Mouse (Mus musculus): ENCODE data around the gene Ssh3. TPM values are rescaled to one million over a fixed set of nuclear protein-coding genes. Genes with fewer than 3 reads are reported as not detected.
A peak's percentile ranks its signal among the peaks of the same experiment; 100 is the strongest.

Ssh3 gene
- polyA plus RNA-seq, 1 experiment = 98.0 TPM

DNA sequence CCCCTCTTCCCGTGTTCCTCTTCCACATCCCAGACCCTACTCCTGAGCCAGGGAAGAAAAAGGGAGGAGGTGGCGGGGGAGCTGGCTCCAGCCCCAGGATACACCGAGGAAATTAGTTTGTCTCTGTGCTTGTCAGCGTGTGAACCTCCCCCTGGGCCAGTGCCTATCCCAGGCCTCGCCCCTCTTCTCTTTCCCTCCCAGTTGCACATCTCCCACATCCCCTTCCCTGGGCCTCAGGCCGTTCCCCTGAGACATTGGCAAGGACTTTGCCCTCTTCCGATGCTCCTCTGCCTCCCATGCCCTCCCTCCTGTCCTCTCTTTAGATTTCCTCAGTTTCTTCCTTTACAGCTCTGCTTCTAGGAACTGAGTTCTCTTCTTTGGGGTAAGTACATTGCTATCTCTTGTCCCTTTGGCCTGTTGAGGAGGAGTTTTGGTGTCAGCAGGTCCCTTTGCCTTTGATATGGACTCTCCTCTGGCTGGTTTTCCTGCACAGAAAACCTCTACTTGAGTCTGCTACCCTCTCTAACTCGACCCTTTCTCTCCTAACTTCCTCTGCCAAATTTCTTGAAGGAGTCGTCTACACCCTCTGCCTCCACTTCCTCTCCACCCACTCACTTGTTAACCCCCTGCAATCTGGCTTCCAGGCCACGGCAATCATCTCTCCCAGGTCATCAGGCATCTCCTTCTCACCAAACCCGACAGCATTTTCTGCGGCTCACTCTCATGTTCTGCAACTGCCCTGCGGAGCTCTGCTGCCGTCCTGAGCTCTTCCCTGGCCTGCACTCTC lies 47.8 kb downstream of the Ssh3 start:
- no peak for DNase-seq
- WGBS = 30% methylated on average over 14 of the region's 14 CpGs
- TF ChIP-seq CTCF (IDR thresholded peaks at IDR 0.05; ENCODE audit: insufficient read depth, low read length) (no peak), POLR2A (IDR thresholded peaks at IDR 0.05; ENCODE audit: borderline replicate concordance, extremely low read depth, low read depth, low read length) (no peak; the same call in 1 of the 2 replicates)
- no peak overlapping the region for H3K4me3 ChIP-seq (replicated peaks; ENCODE audit: extremely low read depth, low read depth, low read length)
- peaks cover 21% of the 10 kb centered on the region for H3K4me1 ChIP-seq (ENCODE audit: control insufficient read depth, insufficient read depth, low read length)

DNA sequence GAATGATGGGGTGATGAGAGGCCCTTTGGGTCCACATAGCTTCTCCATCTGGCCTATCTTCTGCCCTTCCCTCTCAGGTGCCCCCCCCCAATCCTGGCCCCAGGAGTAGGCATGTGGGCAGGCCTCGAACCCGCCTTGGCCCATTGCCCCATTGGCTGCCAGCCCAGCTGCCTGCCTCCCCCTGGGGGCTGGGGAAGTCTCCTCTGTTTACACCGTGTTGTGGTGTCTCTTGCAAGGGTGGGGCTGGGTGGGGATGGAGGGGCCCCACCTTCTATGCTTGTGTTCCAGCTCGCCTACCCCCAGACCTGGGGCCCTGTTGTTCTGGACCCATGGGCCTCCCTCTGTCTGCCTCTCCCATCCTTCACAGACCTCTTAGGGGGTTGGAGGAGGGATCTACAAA lies 48.6 kb downstream of the Ssh3 start:
- Histone ChIP-seq H3K4me1 (ENCODE audit: control insufficient read depth, insufficient read depth, low read length) (peaks cover 25% of the 10 kb centered on the region), H3K4me3 (replicated peaks; ENCODE audit: extremely low read depth, low read depth, low read length) (no peak overlapping the region)
- DNase-seq = no peak
- TF ChIP-seq POLR2A (IDR thresholded peaks at IDR 0.05; ENCODE audit: borderline replicate concordance, extremely low read depth, low read depth, low read length) (no peak), CTCF (IDR thresholded peaks at IDR 0.05; ENCODE audit: insufficient read depth, low read length) (no peak)
- 26% methylated on average over 4 of the region's 4 CpGs for WGBS

DNA sequence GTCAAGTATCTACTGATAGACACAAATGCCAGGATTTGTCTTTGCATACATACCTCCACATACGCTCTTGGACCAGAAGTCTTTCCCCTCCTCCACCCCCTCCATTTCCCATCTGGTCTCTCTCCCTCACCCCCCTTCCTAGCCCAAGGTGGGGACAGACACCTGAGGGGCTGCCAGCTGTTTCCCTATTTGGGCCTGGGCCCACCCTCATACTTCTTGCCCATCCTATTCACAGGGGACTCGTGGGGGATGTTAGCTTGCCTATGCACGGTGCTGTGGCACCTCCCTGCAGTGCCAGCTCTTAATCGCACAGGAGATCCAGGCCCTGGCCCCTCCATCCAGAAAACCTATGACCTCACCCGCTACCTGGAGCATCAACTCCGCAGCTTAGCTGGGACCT lies 49.0 kb downstream of the Ssh3 start:
- no peak for TF ChIP-seq CTCF (IDR thresholded peaks at IDR 0.05; ENCODE audit: insufficient read depth, low read length)
- TF ChIP-seq POLR2A (IDR thresholded peaks at IDR 0.05; ENCODE audit: borderline replicate concordance, extremely low read depth, low read depth, low read length) = no peak

DNA sequence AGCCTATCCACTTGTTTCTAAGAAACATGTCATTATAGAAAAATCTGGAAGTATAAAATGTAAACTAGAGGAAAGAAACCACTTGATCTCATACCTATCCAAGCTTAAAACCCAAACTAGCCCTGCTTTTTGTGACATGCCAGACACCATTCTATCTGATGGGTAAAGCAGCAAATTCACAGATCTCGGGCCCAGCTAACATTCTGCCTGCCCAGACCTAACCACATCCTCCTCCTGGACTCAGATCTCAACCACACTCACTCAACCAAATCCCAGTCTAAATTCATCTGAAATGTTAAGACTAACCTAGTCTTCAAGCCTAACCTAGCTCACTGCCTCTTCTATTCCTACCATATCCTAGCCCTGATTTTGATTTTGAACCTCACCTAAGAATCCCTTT lies 50.2 kb downstream of the Ssh3 start:
- Histone ChIP-seq H3K4me1 (ENCODE audit: control insufficient read depth, insufficient read depth, low read length) (peaks cover 27% of the 10 kb centered on the region), H3K4me3 (replicated peaks; ENCODE audit: extremely low read depth, low read depth, low read length) (no peak overlapping the region)
- DNase-seq = no peak
- WGBS = 79% methylated on average over 1 of the region's 1 CpGs
- TF ChIP-seq CTCF (IDR thresholded peaks at IDR 0.05; ENCODE audit: insufficient read depth, low read length) (no peak), POLR2A (IDR thresholded peaks at IDR 0.05; ENCODE audit: borderline replicate concordance, extremely low read depth, low read depth, low read length) (no peak)

More for the DNA sequence above, 49.0 kb downstream of the Ssh3 start:
- 80% methylated on average over 6 of the region's 6 CpGs for WGBS
- Histone ChIP-seq H3K4me1 (ENCODE audit: control insufficient read depth, insufficient read depth, low read length) (peaks cover 25% of the 10 kb centered on the region), H3K4me3 (replicated peaks; ENCODE audit: extremely low read depth, low read depth, low read length) (no peak overlapping the region)
- no peak for DNase-seq

DNA sequence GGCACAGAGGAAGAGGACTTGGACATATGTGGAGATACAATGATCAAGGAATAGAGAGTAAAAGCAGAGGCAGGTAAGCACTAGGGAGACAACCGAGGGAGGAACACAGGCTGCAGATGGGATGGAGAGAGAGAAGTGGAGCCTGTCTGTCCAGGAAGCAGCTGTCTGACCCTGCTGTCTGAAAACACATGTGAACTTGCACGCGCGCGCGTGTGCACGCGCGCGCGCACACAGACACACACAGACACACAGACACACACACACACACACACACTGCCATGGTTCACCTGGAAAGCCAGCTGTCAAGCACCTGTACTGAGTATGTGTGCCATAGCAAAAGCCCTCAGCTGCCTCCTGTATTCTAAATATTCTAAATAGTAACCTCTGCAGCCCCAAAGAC lies 50.7 kb downstream of the Ssh3 start:
- Histone ChIP-seq H3K4me1 (ENCODE audit: control insufficient read depth, insufficient read depth, low read length) (peaks cover 30% of the 10 kb centered on the region), H3K4me3 (replicated peaks; ENCODE audit: extremely low read depth, low read depth, low read length) (no peak overlapping the region)
- DNase-seq = no peak
- no peak for TF ChIP-seq CTCF (IDR thresholded peaks at IDR 0.05; ENCODE audit: insufficient read depth, low read length)
- TF ChIP-seq POLR2A (IDR thresholded peaks at IDR 0.05; ENCODE audit: borderline replicate concordance, extremely low read depth, low read depth, low read length) = no peak
- WGBS = 77% methylated on average over 11 of the region's 11 CpGs

DNA sequence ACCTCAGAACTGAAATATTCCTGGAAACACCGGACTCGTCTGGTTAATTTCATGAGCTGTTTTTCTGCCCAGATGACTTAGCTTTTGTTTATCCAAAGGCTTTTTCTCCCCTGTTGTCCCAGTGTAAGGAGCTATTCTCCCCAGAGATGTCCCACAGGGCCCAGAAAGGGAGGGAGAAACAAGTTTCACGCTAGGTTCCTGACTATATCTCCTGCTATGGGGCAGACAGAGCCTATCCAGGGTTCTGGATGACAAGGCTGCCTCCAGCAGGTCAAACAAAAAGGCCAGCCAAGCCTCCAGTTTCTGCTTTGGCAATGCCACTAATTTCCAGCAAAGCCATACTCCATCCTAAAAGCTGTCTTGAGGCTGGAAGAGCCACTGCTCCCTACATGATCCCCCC lies 51.1 kb downstream of the Ssh3 start:
- H3K4me1 ChIP-seq (ENCODE audit: control insufficient read depth, insufficient read depth, low read length) = peaks cover 30% of the 10 kb centered on the region
- WGBS = 38% methylated on average over 3 of the region's 3 CpGs
- TF ChIP-seq CTCF (IDR thresholded peaks at IDR 0.05; ENCODE audit: insufficient read depth, low read length) (no peak), POLR2A (IDR thresholded peaks at IDR 0.05; ENCODE audit: borderline replicate concordance, extremely low read depth, low read depth, low read length) (no peak)
- no peak for DNase-seq
- H3K4me3 ChIP-seq (replicated peaks; ENCODE audit: extremely low read depth, low read depth, low read length) = no peak overlapping the region

DNA sequence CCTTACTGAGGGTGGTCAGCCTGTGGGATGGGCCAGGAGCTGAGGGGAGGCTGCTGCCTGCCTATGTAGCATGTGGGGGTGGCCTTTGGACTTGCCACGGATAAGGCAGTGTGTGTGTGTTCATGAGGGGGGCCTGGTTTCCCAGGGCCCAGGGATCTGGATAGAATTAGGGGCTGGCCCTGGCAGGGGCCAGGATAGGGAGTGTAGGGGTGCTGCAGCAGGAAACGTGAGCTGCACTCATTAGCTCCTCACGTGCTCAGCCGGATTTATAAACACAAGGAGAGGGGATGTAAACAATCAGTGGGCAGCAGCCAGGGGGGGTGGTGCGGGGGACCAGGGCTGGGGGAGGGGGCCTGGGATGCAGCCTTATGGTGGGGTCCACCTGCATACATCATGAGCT lies 51.8 kb downstream of the Ssh3 start:
- DNase-seq = no peak
- no peak for TF ChIP-seq CTCF (IDR thresholded peaks at IDR 0.05; ENCODE audit: insufficient read depth, low read length)
- TF ChIP-seq POLR2A (IDR thresholded peaks at IDR 0.05; ENCODE audit: borderline replicate concordance, extremely low read depth, low read depth, low read length) = no peak
- Histone ChIP-seq H3K4me3 (replicated peaks; ENCODE audit: extremely low read depth, low read depth, low read length) (no peak overlapping the region), H3K4me1 (ENCODE audit: control insufficient read depth, insufficient read depth, low read length) (peaks cover 29% of the 10 kb centered on the region)
- WGBS = 31% methylated on average over 5 of the region's 5 CpGs

DNA sequence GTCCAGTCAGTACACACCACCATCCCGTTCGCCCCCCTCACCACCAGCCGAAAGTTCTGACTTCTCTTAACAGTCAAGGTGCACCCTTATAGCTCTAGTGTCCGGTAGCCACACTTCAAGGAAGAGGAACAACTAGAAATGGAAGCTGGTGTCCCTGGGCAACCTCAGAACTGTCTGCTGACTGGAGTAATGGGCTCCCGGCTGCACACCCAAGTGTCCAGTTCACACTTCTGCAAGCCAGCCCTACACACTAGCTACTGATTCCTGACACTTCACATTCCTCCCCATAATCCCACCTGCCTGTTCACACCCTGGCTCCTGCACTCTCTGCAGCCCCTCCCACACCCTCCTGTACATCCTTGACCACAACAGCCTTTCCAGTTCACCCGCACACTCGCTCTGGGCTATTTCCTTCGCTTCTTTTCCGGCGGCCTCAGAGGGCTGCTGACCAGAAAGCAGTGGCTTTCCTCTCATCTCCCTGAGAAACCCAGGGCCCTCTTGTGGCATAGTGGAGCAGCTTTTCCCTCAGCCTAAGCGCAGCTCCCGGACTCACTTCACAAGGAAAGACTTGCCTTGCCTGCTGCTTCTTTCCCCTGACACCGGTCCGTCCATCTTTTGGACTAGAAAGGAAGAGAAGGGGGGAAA lies 52.8 kb downstream of the Ssh3 start:
- no peak for DNase-seq
- Histone ChIP-seq H3K4me3 (replicated peaks; ENCODE audit: extremely low read depth, low read depth, low read length) (peak overlapping the region; percentile 15), H3K4me1 (ENCODE audit: control insufficient read depth, insufficient read depth, low read length) (peaks cover 27% of the 10 kb centered on the region)
- TF ChIP-seq CTCF (IDR thresholded peaks at IDR 0.05; ENCODE audit: insufficient read depth, low read length) (peak; percentile 34; the same call in 1 of the 2 replicates), POLR2A (IDR thresholded peaks at IDR 0.05; ENCODE audit: borderline replicate concordance, extremely low read depth, low read depth, low read length) (peak; percentile 8; the same call in 1 of the 2 replicates)
- 17% methylated on average over 14 of the region's 14 CpGs for WGBS

DNA sequence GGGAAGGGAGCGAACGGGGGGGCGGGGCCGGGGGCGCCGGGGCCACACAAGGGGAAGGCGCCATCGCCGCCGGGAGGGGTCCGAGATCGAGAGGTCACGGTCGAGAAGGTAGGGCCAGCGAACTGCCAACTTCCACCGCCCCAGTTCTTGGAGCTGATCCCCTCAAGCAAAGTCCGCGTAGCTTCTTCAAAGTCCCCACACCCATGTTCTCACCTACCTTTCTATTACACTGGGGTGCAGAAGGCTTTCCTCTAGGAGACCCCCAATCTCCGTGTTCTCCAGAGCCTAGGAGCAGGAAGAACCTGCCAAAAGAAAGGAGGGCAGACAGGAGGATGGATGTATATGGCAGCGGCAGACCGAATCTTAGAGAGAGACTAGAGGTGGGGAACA lies 53.5 kb downstream of the Ssh3 start:
- peaks cover 25% of the 10 kb centered on the region for H3K4me1 ChIP-seq (ENCODE audit: control insufficient read depth, insufficient read depth, low read length)
- DNase-seq = no peak
- peak overlapping the region; percentile 63 for H3K4me3 ChIP-seq (replicated peaks; ENCODE audit: extremely low read depth, low read depth, low read length)
- no peak for TF ChIP-seq CTCF (IDR thresholded peaks at IDR 0.05; ENCODE audit: insufficient read depth, low read length)
- TF ChIP-seq POLR2A (IDR thresholded peaks at IDR 0.05; ENCODE audit: borderline replicate concordance, extremely low read depth, low read depth, low read length) = no peak; the same call in 1 of the 2 replicates
- WGBS = 5% methylated on average over 19 of the region's 21 CpGs
